Mouse (Mus musculus): ENCODE measurements around the gene Cwc15. TPM values are rescaled to one million over a fixed set of nuclear protein-coding genes. Genes with fewer than 3 reads are reported as not detected.
A peak's percentile ranks its signal among the peaks of the same experiment; 100 is the strongest.
"Not testable (repeated sequence)": the region's sequence is repeated elsewhere in the genome, so short reads cannot be mapped to it uniquely, and the experiment has no call there.

Cwc15 gene
- total RNA-seq (2014; rRNA removed) = 43.5 and 58.4 TPM in 2 replicates
- 7.0 and 8.7 TPM in 2 replicates for polyA plus RNA-seq (2012; rRNA removed)

- Histone ChIP-seq H3K36me3 (ENCODE audit: control insufficient read depth, insufficient read depth, low read length) (peaks cover 26% of the 10 kb centered on the region), H3K4me1 (ENCODE audit: control insufficient read depth, insufficient read depth, low read length) (peaks cover 1% of the 10 kb centered on the region; the same call in 1 of the 2 replicates), H3K79me2 (ENCODE audit: control insufficient read depth, insufficient read depth, low read length) (peaks cover 5% of the 10 kb centered on the region), H3K4me3 (ENCODE audit: insufficient read depth, low read depth, low read length) (peak within 1 kb of the TSS; percentile 99), H3K27me3 (ENCODE audit: control insufficient read depth, insufficient read depth, low read length) (no peaks in the 10 kb centered on the region), H3K27ac (replicated peaks; ENCODE audit: insufficient read depth, low read depth, low read length) (peak within 1 kb of the TSS; percentile 68), H3K9ac (ENCODE audit: low read depth, low read length) (peak within 1 kb of the TSS; percentile 98)
- TF ChIP-seq CTCF (IDR thresholded peaks at IDR 0.05; ENCODE audit: low read depth, low read length) = no peak
- TF ChIP-seq POLR2A (IDR thresholded peaks at IDR 0.05; ENCODE audit: extremely low read depth, insufficient read depth, low read length) = peak; percentile 63; the same call in 1 of the 2 replicates
- peak; percentile 96 for DNase-seq (ENCODE audit: extremely low read depth, low read depth, low spot score)
- under 1% methylated on average over 59 of the region's 59 CpGs for WGBS
Observed at GRCm38 (mm10) chr9:14500023-14500915, at the start of gene Cwc15, which contains the start of gene Kdm4d. TSS of gene Cwc15 (plus strand) at chr9:14500617. TSS of gene Kdm4d (minus strand) at chr9:14500482.

- H3K36me3 ChIP-seq (ENCODE audit: control insufficient read depth, insufficient read depth, low read length); H3K79me2 ChIP-seq (ENCODE audit: control insufficient read depth, insufficient read depth, low read length); H3K4me3 ChIP-seq (ENCODE audit: insufficient read depth, low read depth, low read length); DNase-seq (ENCODE audit: extremely low read depth, low read depth, low spot score); H3K4me1 ChIP-seq (ENCODE audit: control insufficient read depth, insufficient read depth, low read length); H3K9ac ChIP-seq (ENCODE audit: low read depth, low read length); H3K27ac ChIP-seq (replicated peaks; ENCODE audit: insufficient read depth, low read depth, low read length); H3K27me3 ChIP-seq (ENCODE audit: control insufficient read depth, insufficient read depth, low read length): not testable (repeated sequence)
- TF ChIP-seq CTCF (IDR thresholded peaks at IDR 0.05; ENCODE audit: low read depth, low read length) = peak; percentile 49
- WGBS = 62% methylated on average over 8 of the region's 8 CpGs
Observed at GRCm38 (mm10) chr9:14451120-14451519, 49.3 kb upstream of the Cwc15 start.

GRCm38 (mm10) chr9:14456320-14456719 lies 44.1 kb upstream of the Cwc15 start:
- Histone ChIP-seq H3K4me1 (ENCODE audit: control insufficient read depth, insufficient read depth, low read length) (no peaks in the 10 kb centered on the region), H3K9ac (ENCODE audit: low read depth, low read length) (no peak overlapping the region), H3K27me3 (ENCODE audit: control insufficient read depth, insufficient read depth, low read length) (no peaks in the 10 kb centered on the region), H3K27ac (replicated peaks; ENCODE audit: insufficient read depth, low read depth, low read length) (no peak overlapping the region), H3K4me3 (ENCODE audit: insufficient read depth, low read depth, low read length) (no peak overlapping the region), H3K36me3 (ENCODE audit: control insufficient read depth, insufficient read depth, low read length) (no peaks in the 10 kb centered on the region), H3K79me2 (ENCODE audit: control insufficient read depth, insufficient read depth, low read length) (no peaks in the 10 kb centered on the region)
- TF ChIP-seq POLR2A (IDR thresholded peaks at IDR 0.05; ENCODE audit: extremely low read depth, insufficient read depth, low read length) = no peak
- TF ChIP-seq CTCF (IDR thresholded peaks at IDR 0.05; ENCODE audit: low read depth, low read length) = no peak
- WGBS = 87% methylated on average over 3 of the region's 3 CpGs
- no peak for DNase-seq (ENCODE audit: extremely low read depth, low read depth, low spot score)

GRCm38 (mm10) chr9:14462536-14462935 lies 37.9 kb upstream of the Cwc15 start:
- not testable (repeated sequence) for H3K4me1 ChIP-seq (ENCODE audit: control insufficient read depth, insufficient read depth, low read length); H3K27ac ChIP-seq (replicated peaks; ENCODE audit: insufficient read depth, low read depth, low read length); DNase-seq (ENCODE audit: extremely low read depth, low read depth, low spot score); H3K9ac ChIP-seq (ENCODE audit: low read depth, low read length); H3K79me2 ChIP-seq (ENCODE audit: control insufficient read depth, insufficient read depth, low read length); H3K27me3 ChIP-seq (ENCODE audit: control insufficient read depth, insufficient read depth, low read length); H3K4me3 ChIP-seq (ENCODE audit: insufficient read depth, low read depth, low read length); H3K36me3 ChIP-seq (ENCODE audit: control insufficient read depth, insufficient read depth, low read length)
- WGBS = 89% methylated on average over 1 of the region's 1 CpGs

- not testable (repeated sequence) for H3K79me2 ChIP-seq (ENCODE audit: control insufficient read depth, insufficient read depth, low read length); H3K9ac ChIP-seq (ENCODE audit: low read depth, low read length); DNase-seq (ENCODE audit: extremely low read depth, low read depth, low spot score); H3K4me3 ChIP-seq (ENCODE audit: insufficient read depth, low read depth, low read length); H3K27me3 ChIP-seq (ENCODE audit: control insufficient read depth, insufficient read depth, low read length); H3K36me3 ChIP-seq (ENCODE audit: control insufficient read depth, insufficient read depth, low read length); H3K4me1 ChIP-seq (ENCODE audit: control insufficient read depth, insufficient read depth, low read length); H3K27ac ChIP-seq (replicated peaks; ENCODE audit: insufficient read depth, low read depth, low read length)
- TF ChIP-seq CTCF (IDR thresholded peaks at IDR 0.05; ENCODE audit: low read depth, low read length) = 0 out of 2 replicates have a peak, but pooled peaks have one; percentile 5
- WGBS = 79% methylated on average over 12 of the region's 12 CpGs
Observed at GRCm38 (mm10) chr9:14463668-14464067, 36.7 kb upstream of the Cwc15 start.

Data from liver, adult 2 months (tissue).